Comparison of ENCODE assay signal across 8 mouse cellular contexts in the genomic region with DNA sequence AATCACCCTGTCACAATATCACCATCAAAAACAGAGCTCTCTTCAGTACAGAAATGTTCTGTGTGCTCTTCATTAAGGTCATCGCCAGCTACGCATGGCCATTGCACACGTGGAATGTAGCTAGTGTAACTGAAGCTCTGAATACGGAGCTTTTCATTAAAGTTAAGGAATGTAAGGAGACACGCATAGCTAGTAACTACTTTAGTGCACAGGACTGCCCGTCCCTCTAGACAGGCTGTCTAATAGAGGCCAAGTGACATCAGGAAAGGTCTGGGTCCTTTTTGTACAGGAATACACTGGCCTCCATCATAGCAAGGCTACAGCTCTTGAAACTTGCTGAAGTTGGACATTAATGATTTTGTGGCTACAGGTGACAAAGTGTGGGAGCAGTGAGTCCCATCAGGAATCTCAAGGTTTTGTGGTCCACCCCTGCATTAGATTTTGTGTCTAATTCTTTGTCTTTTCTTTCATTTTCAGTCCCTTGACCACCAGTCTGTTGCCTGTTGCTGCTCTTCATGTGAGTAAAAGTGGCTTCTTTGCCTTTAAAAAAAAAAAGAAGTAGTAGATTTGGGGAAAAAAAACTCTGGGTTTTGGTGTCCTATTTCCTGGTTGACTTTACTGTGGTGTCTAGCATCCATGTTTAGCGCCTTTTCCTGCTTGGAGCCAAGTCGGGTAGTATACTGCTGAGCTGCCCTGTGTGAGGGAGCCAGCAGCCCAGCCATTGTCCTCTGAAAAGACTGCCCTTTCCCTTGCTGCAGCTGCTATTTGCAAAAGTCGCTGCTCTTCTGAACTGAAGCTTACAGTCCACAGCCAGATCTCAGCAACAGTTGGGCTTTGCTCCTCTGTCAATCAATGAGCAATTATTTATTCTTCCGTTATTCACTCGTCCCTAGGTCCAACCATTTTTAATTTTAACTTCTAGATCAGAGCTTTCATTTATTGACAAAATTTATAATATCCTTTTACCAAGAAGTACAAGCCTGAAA.
DNase-seq lines count a peak whose midpoint lies in the region; ATAC-seq lines count a peak whose summit lies in the region.
"Had no signal": no experiment of that assay in that cellular context is flagged by ENCODE, and none has a peak within 500 bp of the region (broad histone marks: within the 10 kb centered on the region; RNA-seq: fewer than 3 reads in every experiment).

No protein-coding gene starts in this region.

- no peaks in the 10 kb centered on the region for H3K36me3 ChIP-seq in intestine, embryonic 16.5 days (ENCODE audit: control insufficient read depth, insufficient read depth, low read length)
- H3K36me3 ChIP-seq: embryonic facial prominence, embryonic 13.5 days had no signal

- intact Hi-C loops in heart, postnatal 25 days (cut with DNase I), result loop anchor here (5.0 kb wide), 1 partner anchor 115 kb away; no protein-coding TSS in a partner anchor

- H3K4me2 ChIP-seq in intestine, embryonic 16.5 days (ENCODE audit: low read depth, low read length), result no peak overlapping the region
- H3K4me2 ChIP-seq: embryonic facial prominence, embryonic 13.5 days had no signal

- H3K4me3 ChIP-seq in intestine, embryonic 16.5 days (ENCODE audit: low read length), result no peak overlapping the region
- H3K4me3 ChIP-seq: embryonic facial prominence, embryonic 13.5 days had no signal

- no peaks in the 10 kb centered on the region for H3K9me3 ChIP-seq in intestine, embryonic 16.5 days (ENCODE audit: control insufficient read depth, low read length)
- H3K9me3 ChIP-seq: embryonic facial prominence, embryonic 13.5 days had no signal

- no peak overlapping the region for H3K27ac ChIP-seq in intestine, embryonic 16.5 days (ENCODE audit: low read length)
- H3K27ac ChIP-seq: embryonic facial prominence, embryonic 13.5 days had no signal

- no peak overlapping the region for H3K9ac ChIP-seq in intestine, embryonic 16.5 days (ENCODE audit: low read depth, low read length)
- H3K9ac ChIP-seq: embryonic facial prominence, embryonic 13.5 days had no signal

- H3K27me3 ChIP-seq in intestine, embryonic 16.5 days (replicated peaks; ENCODE audit: control insufficient read depth, insufficient read depth, low read length), result no peaks in the 10 kb centered on the region
- H3K27me3 ChIP-seq: embryonic facial prominence, embryonic 13.5 days had no signal

- ATAC-seq in intestine, embryonic 16.5 days, result no peak

- WGBS in intestine, embryonic 16.5 days, result 66% methylated on average over 11 of the region's 11 CpGs

- 0 out of 2 replicates have a peak, but pooled peaks cover 3% of the 10 kb centered on the region for H3K4me1 ChIP-seq in intestine, embryonic 16.5 days (ENCODE audit: control insufficient read depth, insufficient read depth, low read length)

- peak; percentile 37 for DNase-seq in heart, postnatal 4 days
- no peak for DNase-seq in heart, postnatal 25 days (ENCODE audit: low spot score)
- peak; percentile 54 for DNase-seq in adipocyte (ENCODE audit: low spot score)
- DNase-seq in cerebellum, adult 9-11 months, result peak; percentile 43
- DNase-seq in kidney, postnatal 14 days, result peak; percentile 35
- DNase-seq in ovary, postnatal 14 days (ENCODE audit: low spot score), result no peak

Comparison
In these comparisons a context has a peak if more than half of its experiments do, and no peak if none do; other contexts are left out.
1. DNase-seq: peak in heart, postnatal 4 days (single experiment), adipocyte (single experiment), cerebellum, adult 9-11 months (single experiment) and kidney, postnatal 14 days (single experiment); none in heart, postnatal 25 days (single experiment) and ovary, postnatal 14 days (single experiment).